Mouse (Mus musculus) spleen, adult 18-20 months (tissue): ENCODE data around the gene Derl3.

Experiments used
- DNase-seq, 2 experiments: peaks; one replicate each; pipeline ENCODE4 v3.0.0; 2022; ENCODE audit warnings: mixed read lengths in 2 of 2

Gene Derl3

GRCm38 (mm10) chr10:75944066-75944772 lies 51.0 kb downstream of the Derl3 start:
- DNase-seq = no peak

- no peak for DNase-seq
These were observed 52.0 kb downstream of the Derl3 start for GRCm38 (mm10) chr10:75945213-75945612.
